Mouse (Mus musculus) gastrocnemius, adult 2 months (tissue): ENCODE results near the gene Slc35c2. TPM values are rescaled to one million over a fixed set of nuclear protein-coding genes. Genes with fewer than 3 reads are reported as not detected.

ENCODE experiments used
- DNase-seq: peaks from one replicate; pipeline ENCODE4 v3.0.0; 2022
- H3K27ac ChIP-seq: fragments of 200-600 bp; 2 replicates; pipeline ENCODE4 v1.8.1; 2022; ENCODE audit warnings: mild to moderate bottlenecking
- H3K4me3 ChIP-seq: fragments of 200-600 bp; 2 replicates; pipeline ENCODE4 v1.8.1; 2022; ENCODE audit warnings: mild to moderate bottlenecking, moderate library complexity
- CTCF ChIP-seq: fragments of 200-600 bp; IDR thresholded peaks from 2 replicates; pipeline ENCODE4 v1.8.1; 2022; ENCODE audit warnings: antibody characterized with exemption, mild to moderate bottlenecking, moderate library complexity
- intact Hi-C: fragments of 180-260 bp; cut with DNase I; formaldehyde crosslinking; loops from one replicate; pipeline ENCODE4 v1.15.1; 2025
- total RNA-seq, 2 experiments: library from RNA; stranded (reverse); gene quantifications; 2 replicates each; pipeline ENCODE4 v1.2.3; 2021

Gene Slc35c2
- total RNA-seq, 2 experiments from 2014 or later: 19.6 to 20.6 TPM

DNA sequence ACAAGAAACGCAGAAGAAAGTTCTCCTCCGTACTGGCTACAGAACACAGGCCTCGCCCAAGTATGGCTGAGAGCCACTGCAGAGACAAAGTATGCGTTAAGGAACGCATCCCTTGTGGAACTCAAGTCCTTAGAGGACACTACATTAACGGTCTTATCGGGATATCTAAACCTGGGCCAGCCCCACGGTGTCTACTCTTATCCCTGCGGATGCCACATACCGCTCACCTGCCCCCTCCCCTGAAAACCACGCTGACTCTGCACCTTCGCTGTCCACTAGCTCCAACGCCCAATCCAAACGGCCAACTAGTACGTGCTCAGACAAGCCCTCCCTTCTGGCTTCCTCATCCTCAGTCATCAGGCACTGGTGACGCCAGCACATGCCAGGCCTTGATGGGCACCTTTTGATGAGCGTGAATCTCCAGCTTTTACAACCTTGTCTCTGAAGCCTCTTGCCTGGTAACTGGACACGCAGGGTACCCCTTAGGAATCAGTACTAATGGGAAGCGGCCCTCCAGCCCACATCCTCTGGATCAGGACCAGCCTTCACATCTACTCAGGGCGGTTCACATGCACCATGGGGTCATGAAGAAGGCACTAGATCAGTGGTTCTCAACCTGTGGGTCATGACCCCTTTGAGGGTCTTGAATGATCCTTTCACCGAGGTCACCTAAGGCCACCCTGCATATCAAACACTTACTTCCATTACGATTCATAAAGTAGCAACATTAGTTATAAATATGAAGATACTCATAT, 34.5 kb upstream of the Slc35c2 start:
- intact Hi-C loops: no loop called here
- H3K27ac ChIP-seq: peak overlapping the region; percentile 83

DNA sequence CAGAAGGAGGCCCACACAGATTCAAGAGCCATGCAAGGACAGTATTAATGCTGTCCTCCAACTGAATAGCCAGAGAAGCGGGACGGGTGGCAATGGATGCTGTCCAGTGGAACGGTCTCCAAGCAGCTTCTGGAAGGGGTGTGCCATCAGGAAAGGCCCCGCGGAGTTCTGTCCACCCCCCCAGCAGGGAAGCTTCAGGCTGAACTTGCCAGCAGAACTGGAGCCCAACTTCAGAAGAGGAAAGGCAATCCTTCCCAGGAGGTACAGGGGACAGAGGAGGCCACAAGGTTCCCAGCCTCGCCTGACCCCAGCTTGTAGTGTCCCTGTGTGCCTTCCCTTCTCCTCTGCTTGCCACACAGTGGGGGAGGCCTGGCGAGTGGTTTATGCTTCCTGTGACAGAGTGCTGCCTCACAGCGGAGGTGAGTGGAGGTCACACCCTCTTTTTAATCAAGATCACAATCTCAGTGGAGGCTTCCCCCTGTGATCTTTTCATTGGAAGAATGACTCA, 33.8 kb upstream of the Slc35c2 start:
- DNase-seq: peak; percentile 70

More for the DNA sequence above, 34.5 kb upstream of the Slc35c2 start:
- TF ChIP-seq CTCF: no peak
- peak overlapping the region; percentile 53 for H3K4me3 ChIP-seq
- no peak for DNase-seq

DNA sequence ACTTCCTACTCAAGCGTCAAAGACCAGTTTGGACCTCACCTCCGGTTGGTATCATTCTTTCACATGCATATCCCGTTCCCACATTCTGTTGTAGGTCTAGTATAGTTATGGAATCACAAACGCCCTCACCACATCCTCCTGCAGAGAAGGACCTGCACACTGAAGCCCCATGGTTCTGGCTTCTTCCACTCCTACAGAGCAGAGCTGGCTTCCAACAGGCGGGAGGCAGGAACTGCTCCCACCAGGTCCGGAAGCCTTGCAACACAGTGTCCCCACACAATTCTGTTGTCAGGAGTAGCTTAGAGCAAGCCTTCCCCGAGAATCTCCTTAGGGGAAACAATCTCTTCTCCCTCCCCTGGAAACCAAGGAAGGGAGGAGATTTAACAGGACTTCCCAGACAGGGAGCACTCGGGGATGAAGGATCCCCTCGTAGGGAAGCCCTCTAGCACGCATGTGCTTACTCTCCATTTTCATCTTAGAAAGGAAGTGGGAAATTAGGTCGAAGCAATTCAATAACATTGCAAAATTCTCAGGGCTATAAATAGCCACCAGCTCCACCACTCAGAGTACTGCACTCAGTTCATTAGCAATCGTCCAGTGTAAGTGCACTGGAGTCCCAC, 33.0 kb upstream of the Slc35c2 start:
- intact Hi-C loops: no loop called here
- no peak for TF ChIP-seq CTCF
- peak; percentile 52 for DNase-seq
- Histone ChIP-seq H3K4me3 (peak overlapping the region; percentile 53), H3K27ac (peak overlapping the region; percentile 83)

More for the DNA sequence above, 33.8 kb upstream of the Slc35c2 start:
- Histone ChIP-seq H3K4me3 (peak overlapping the region; percentile 53), H3K27ac (peak overlapping the region; percentile 83)
- TF ChIP-seq CTCF: peak; percentile 14; the same call in 1 of the 2 replicates
- intact Hi-C loops: no loop called here

DNA sequence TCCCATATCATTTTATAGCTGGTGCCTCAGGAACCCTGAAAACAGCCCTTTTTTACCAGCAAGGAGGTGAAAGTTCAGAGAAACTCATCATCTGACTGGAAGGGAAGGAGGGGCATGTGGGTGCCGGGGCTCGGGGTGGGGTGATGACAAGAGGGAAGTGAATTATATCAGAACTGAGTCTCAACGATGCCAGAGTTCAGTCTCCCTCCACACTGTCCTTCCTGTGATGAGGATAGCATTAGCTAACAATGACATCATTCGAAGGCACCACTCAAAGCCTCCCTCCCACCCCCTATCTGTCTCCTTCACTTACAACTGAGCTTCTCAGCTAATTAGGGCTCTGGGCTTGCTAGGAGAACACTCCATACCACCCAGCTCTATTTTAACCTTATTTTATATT, 31.8 kb upstream of the Slc35c2 start:
- no peak overlapping the region for H3K4me3 ChIP-seq
- no peak for DNase-seq
- H3K27ac ChIP-seq: peak overlapping the region; percentile 83
- intact Hi-C loops: no loop called here
- TF ChIP-seq CTCF: no peak

DNA sequence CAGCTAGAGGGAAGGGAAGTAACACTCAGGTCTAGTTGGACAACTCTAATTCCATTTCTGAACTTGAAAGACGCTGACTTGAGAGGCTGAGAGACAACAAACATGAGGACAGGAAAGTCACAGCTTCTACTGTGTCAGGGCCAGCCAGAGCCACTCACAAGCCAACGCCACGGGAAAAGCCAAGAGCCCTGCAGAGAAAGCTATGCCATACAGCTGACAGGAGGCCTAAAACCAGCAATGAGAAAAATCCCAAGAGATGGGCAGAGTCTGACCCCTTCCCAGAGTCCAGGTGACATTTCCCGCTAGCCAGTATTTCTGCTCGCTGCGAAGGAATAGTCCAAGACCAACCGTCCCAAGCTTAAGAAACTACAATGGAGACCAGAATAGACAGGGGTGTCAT, 31.3 kb upstream of the Slc35c2 start:
- Histone ChIP-seq H3K27ac (peak overlapping the region; percentile 83), H3K4me3 (no peak overlapping the region)
- no peak for TF ChIP-seq CTCF
- DNase-seq: peak; percentile 41
- intact Hi-C loops: no loop called here

DNA sequence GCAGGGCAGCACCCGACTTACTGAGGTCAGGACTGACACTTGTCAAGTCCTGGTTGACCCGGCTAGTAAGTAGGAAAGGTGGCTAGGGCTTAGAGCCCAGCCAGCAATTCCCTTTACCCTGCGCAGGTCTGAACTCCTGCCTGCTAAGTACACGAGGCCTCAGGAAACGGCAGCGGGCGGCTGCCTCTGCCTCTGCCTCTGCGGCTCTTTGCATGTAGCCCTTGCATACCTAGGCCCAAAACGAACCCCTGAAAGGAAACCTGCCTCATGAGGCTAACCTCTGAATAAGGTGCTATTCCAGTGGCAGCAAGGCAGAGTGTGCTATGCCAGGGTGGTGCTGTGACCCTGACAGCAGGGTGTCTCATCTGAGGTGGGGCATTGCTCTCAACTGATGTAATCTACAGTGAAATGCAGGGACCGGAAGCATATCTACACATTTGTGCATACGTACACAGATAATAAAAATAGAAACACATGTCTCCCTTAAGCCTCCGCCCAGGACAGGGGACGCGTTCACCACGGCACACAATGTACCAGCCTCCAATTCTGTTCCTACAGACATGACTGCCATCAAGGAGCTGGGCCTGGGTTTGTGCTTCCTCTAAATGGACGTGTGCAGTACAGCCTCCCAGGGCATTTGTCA, 30.1 kb upstream of the Slc35c2 start:
- no peak for DNase-seq
- no peak for TF ChIP-seq CTCF
- Histone ChIP-seq H3K4me3 (no peak overlapping the region), H3K27ac (peak overlapping the region; percentile 83)
- intact Hi-C loops: no loop called here

DNA sequence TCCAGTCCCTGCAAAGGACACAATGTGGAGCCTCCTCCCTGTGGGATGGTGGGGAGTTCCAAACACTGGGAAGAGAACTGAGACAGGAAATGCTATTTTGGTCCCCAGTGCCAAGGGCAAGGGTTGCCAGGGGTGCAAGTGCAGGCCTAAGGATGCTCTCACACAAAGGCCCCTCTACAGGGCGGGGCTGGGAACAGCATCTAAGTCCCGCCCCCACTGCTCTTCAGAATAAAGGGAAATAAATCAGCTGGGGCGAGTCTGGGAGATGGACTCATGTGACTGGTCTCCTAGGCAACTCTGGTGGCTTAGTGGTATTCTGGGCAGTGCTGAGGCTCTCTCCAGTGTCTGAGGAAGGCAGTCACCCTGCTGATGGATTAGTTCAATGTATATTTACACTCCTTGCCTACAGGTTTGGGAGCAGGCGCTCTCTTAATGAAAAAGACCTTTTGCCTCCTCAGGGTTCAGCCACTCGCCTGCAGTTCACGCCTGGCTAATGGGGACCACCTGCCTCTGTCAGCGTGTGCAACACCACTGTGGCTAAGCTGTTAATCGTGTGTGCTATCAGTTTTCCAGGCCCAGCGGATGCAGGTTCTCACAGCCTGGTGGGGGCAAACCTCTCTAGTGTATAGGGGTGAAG, 29.3 kb upstream of the Slc35c2 start:
- intact Hi-C loops: no loop called here
- peak overlapping the region; percentile 83; the same call in 1 of the 2 replicates for H3K27ac ChIP-seq
- no peak overlapping the region for H3K4me3 ChIP-seq
- no peak for TF ChIP-seq CTCF
- DNase-seq: peak; percentile 52

DNA sequence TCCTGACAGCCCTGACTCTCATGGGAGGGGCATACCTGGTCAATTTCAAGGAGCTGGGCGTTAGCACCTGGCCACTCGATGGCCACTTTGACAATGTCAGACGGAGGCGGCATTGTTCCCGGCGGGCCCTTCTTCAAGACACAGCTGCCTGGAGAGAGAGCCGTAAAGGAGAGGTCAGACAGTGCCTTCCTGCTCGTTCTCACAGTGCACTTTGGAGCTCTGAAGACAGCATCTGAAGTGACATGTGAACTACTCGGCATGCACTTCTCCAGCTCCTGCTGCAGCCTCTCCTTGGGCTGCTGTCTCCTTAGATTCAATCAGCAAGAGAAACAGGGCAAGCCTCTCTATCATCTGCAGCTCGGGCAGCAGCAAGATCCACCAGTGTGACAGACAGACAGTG, 28.5 kb upstream of the Slc35c2 start:
- no peak overlapping the region for H3K4me3 ChIP-seq
- TF ChIP-seq CTCF: no peak
- 0 out of 2 replicates have a peak overlapping the region, but pooled peaks have one; percentile 83 for H3K27ac ChIP-seq
- intact Hi-C loops: no loop called here
- no peak for DNase-seq

DNA sequence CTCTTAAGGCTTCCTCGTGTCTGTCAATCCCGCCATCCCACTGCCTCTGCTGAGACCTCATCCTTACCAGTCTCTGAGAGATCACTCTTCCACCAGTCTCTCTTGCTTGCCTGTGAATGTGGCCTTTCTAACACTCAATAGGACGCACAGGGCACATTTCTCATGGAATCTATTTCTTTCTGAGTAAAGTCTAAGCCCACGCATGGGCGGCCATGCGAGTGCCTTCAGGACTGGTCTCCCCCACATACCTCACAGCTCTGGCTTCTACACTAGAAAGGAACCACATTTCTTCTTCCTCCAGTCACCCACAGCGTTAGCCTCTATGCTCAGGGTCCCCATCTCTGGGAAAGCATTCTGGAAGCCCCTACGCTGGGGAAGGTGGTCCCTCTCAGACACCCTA, 26.5 kb upstream of the Slc35c2 start:
- intact Hi-C loops: no loop called here
- no peak for DNase-seq
- no peak overlapping the region for H3K27ac ChIP-seq
- H3K4me3 ChIP-seq: no peak overlapping the region
- no peak for TF ChIP-seq CTCF

DNA sequence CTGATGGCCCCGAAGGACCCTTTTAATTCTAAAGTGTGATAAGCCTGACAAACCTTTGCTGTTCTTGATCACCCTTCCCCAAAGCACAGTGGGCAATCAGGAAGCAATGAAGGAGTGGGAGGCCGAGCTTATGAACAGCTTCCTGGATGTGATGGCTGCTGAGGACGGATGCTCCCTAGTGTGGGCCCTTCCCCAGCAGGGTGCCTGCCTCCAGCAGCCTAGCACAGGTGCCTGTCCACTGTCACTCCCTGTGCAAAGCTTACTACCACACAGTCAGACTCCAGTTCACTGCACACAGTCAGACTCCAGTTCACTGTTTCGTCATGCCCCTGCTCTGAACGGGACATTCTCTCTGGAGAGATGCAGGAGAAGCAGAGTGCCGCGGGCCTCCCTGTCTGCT, 24.7 kb upstream of the Slc35c2 start:
- Histone ChIP-seq H3K27ac (peak overlapping the region; percentile 12; the same call in 1 of the 2 replicates), H3K4me3 (no peak overlapping the region)
- intact Hi-C loops: no loop called here
- TF ChIP-seq CTCF: no peak
- no peak for DNase-seq

DNA sequence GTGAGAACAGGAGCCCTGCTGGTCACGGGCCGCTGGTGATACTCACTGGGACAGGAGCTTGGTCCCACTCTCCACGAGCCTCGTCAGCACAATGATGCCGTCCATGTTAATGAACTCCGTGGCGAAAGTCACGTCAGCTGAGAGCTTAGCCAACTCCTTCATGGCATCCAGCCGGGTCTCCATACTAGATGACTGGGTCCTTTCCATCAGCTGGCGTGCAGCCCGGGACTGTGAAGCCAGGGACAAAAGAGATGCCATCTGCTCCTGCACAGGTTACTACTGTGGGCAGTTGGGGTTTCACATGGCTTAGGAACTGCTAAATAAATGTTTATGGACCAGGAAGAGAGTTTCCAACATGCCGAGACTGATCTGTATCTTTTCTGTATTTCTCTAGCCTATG, 23.9 kb upstream of the Slc35c2 start:
- peak; percentile 61 for DNase-seq
- TF ChIP-seq CTCF: no peak

DNA sequence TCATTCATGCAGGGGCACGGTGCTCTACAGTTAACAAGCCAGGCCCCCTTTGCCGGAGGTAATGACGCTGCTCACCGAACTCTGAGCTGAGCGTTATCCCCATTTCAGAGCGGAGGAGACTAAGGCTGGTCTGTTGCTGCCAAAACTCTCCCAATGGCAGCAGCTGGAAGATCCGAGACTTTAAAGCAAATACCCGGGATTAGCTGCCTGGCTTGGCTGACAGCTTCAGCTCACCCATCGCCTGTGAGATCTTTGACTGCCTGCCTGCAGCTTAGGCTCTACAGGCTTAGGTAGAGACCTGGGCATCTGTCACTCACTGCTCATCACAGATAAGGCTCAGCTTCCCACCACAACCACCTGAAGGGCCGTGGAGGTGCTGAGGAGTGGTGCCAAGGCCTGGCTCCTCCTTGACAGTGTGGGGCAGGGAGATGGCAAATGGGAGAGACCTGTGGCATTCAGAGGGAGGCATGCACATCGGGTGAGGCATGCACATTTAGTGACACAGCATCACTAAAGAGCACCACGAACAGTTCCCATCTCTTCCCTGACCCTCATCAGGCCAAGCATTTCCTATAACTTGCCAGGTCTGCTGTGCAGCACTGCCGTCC, 23.3 kb upstream of the Slc35c2 start:
- Histone ChIP-seq H3K27ac (no peak overlapping the region), H3K4me3 (no peak overlapping the region)
- intact Hi-C loops: no loop called here
- no peak for TF ChIP-seq CTCF
- DNase-seq: no peak

More for the DNA sequence above, 23.9 kb upstream of the Slc35c2 start:
- no peak overlapping the region for H3K27ac ChIP-seq
- no peak overlapping the region for H3K4me3 ChIP-seq
- intact Hi-C loops: no loop called here
